Mouse (Mus musculus) forebrain, embryonic 10.5 days (tissue): ENCODE measurements at regions not wholly inside any gene's neighbourhood (a gene's known extent, or its start where the extent isn't known, plus 50 kb on each side); places are given as distances from the start of the nearest gene placed in this dataset.

ENCODE experiments used
- DNase-seq: peaks from one replicate; pipeline ENCODE4 v3.0.0-alpha.2; 2017; ENCODE audit warnings: low spot score; ENCODE audit errors: extremely low spot score
- H3K27ac ChIP-seq: fragments of 300-500 bp; sonication (generic); 2 replicates; pipeline ENCODE4 v1.5.1; 2016; ENCODE audit warnings: mild to moderate bottlenecking
- H3K27me3 ChIP-seq: fragments of 300-500 bp; sonication (generic); 2 replicates; pipeline ENCODE4 v1.6.1; 2016; ENCODE audit warnings: mild to moderate bottlenecking; ENCODE audit not compliant: poor library complexity, severe bottlenecking
- H3K36me3 ChIP-seq: fragments of 300-500 bp; sonication (generic); replicated peaks from 2 replicates; pipeline ENCODE4 v1.6.1; 2016; ENCODE audit warnings: mild to moderate bottlenecking, moderate library complexity
- H3K4me1 ChIP-seq: fragments of 300-500 bp; sonication (generic); 2 replicates; pipeline ENCODE4 v1.6.1; 2016
- H3K4me3 ChIP-seq: fragments of 300-500 bp; sonication (generic); 2 replicates; pipeline ENCODE4 v1.5.1; 2016; ENCODE audit warnings: mild to moderate bottlenecking, moderate library complexity
- H3K9me3 ChIP-seq: fragments of 300-500 bp; sonication (generic); 2 replicates; pipeline ENCODE4 v1.6.1; 2016; ENCODE audit warnings: mild to moderate bottlenecking, moderate library complexity
- WGBS: fragments of 180-500 bp; shearing (Covaris S2); methylation state at CpG from one replicate; pipeline ENCODE4 v1.1.7; 2016; 5-methylcytosine and 5-hydroxymethylcytosine counted together

DNA sequence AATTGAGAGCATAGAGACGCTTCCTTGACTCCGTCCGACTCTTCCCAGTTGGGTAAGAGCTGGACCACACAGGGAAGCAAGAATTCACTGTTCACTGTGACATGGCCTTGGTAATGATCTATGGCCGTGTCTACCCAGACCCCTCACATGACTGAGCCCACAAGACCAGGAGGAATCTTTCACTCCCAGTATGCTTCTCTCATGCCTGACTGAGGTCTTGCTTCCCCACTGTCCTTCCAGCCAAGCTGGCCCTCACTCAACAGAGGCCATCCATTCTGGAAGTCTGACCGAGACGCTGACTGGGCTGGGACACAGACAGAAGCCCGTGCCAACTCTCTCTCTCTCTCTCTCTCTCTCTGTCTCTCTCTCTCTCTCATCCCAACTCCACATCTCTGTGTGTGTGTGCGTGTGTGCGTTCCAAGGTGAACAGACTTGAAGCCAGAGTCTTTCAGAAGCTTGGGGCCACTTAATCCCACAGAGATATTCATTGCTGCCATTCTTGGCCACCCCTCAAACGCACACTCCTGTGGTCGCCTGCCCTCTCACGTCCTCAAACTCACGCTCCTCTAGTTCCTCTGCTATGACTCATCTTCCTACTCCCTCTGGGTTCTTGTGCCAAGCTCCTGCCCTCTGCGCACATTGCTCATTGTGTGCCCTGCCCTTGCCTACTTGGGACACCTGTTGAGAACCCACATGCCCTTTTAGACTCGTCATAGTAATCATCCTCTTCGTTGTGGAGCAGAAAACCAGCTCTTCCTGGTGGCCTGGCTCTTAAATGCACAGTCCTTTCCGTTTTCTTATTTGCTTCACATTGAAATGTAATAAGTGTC is 197.2 kb upstream of the Usp25 start:
- no peak for DNase-seq
- 92% methylated on average over 17 of the region's 17 CpGs for WGBS
- Histone ChIP-seq H3K9me3 (no peaks in the 10 kb centered on the region), H3K4me1 (no peaks in the 10 kb centered on the region), H3K27ac (no peak overlapping the region), H3K27me3 (no peaks in the 10 kb centered on the region), H3K4me3 (no peak overlapping the region), H3K36me3 (no peaks in the 10 kb centered on the region)

DNA sequence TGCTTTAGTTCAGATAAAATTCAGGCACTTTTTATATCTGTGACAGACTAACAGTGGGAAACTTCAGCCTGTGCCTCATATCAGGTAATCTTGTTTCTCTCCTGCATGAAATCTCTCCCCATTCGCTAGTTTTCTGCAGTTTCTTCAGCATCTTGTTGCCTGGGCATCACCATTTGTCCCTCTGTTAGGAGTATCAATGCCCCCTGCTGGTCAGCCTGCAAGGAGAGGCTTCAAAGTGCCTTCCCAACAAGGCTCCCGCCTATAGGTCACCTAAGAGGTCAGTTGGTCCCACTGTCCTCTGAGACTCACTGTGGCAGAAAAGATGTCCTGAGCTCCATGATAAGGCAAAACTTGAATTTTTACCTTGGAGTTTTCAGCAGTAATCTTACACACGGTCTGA is 209.8 kb upstream of the Usp25 start:
- H3K36me3 ChIP-seq = no peaks in the 10 kb centered on the region
- 45% methylated on average over 3 of the region's 3 CpGs for WGBS
- DNase-seq = peak; percentile 27

GRCm38 (mm10) chr16:76786405-76787155 is 226.9 kb upstream of the Usp25 start:
- H3K4me1 ChIP-seq = no peaks in the 10 kb centered on the region
- DNase-seq = no peak
- 72% methylated on average over 6 of the region's 6 CpGs for WGBS
- no peaks in the 10 kb centered on the region for H3K9me3 ChIP-seq
- no peaks in the 10 kb centered on the region for H3K36me3 ChIP-seq
- H3K27me3 ChIP-seq = no peaks in the 10 kb centered on the region
- no peak overlapping the region for H3K4me3 ChIP-seq
- H3K27ac ChIP-seq = no peak overlapping the region

More for the DNA sequence above, 209.8 kb upstream of the Usp25 start:
- H3K27me3 ChIP-seq = no peaks in the 10 kb centered on the region
- H3K4me3 ChIP-seq = no peak overlapping the region
- H3K27ac ChIP-seq = no peak overlapping the region
- H3K9me3 ChIP-seq = no peaks in the 10 kb centered on the region
- H3K4me1 ChIP-seq = no peaks in the 10 kb centered on the region

GRCm38 (mm10) chr16:76782656-76783055 is 230.8 kb upstream of the Usp25 start:
- Histone ChIP-seq H3K36me3 (no peaks in the 10 kb centered on the region), H3K4me3 (no peak overlapping the region), H3K27me3 (no peaks in the 10 kb centered on the region), H3K4me1 (no peaks in the 10 kb centered on the region), H3K9me3 (no peaks in the 10 kb centered on the region), H3K27ac (no peak overlapping the region)
- no peak for DNase-seq
- WGBS = 83% methylated on average over 5 of the region's 5 CpGs

- Histone ChIP-seq H3K27me3 (no peaks in the 10 kb centered on the region), H3K4me3 (no peak overlapping the region), H3K9me3 (no peaks in the 10 kb centered on the region), H3K27ac (no peak overlapping the region), H3K4me1 (no peaks in the 10 kb centered on the region), H3K36me3 (no peaks in the 10 kb centered on the region)
- 76% methylated on average over 2 of the region's 2 CpGs for WGBS
- no peak for DNase-seq
Observed at GRCm38 (mm10) chr16:76775790-76776189, 237.7 kb upstream of the Usp25 start.

DNA sequence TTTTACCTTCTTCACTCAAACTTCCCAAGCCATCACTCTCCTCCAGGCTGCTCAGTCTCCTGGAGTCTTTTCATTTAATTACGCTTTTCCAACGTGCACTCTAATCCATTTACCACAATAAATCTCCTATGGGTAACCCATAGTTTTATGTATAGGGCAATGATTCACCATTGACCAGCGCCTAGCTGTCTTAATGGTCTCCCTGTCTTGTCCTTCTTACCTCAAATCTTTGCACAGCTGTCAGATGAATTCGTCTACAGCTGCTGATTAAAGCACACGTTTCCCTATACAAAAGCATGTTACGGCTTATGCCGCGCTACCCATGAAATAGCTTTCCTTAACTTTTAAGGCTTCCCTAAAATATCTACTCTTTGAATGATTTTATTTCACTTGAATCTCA is 239.5 kb upstream of the Usp25 start:
- H3K9me3 ChIP-seq = no peaks in the 10 kb centered on the region
- no peak overlapping the region for H3K4me3 ChIP-seq
- WGBS = 82% methylated on average over 8 of the region's 8 CpGs
- H3K4me1 ChIP-seq = no peaks in the 10 kb centered on the region
- no peaks in the 10 kb centered on the region for H3K36me3 ChIP-seq
- H3K27me3 ChIP-seq = no peaks in the 10 kb centered on the region
- H3K27ac ChIP-seq = no peak overlapping the region
- DNase-seq = no peak

- no peak for DNase-seq
- H3K4me3 ChIP-seq = no peak overlapping the region
- H3K27ac ChIP-seq = no peak overlapping the region
- no peaks in the 10 kb centered on the region for H3K4me1 ChIP-seq
- H3K27me3 ChIP-seq = no peaks in the 10 kb centered on the region
- H3K9me3 ChIP-seq = no peaks in the 10 kb centered on the region
- H3K36me3 ChIP-seq = no peaks in the 10 kb centered on the region
Observed at GRCm38 (mm10) chr16:76773466-76773865, 240.0 kb upstream of the Usp25 start.

DNA sequence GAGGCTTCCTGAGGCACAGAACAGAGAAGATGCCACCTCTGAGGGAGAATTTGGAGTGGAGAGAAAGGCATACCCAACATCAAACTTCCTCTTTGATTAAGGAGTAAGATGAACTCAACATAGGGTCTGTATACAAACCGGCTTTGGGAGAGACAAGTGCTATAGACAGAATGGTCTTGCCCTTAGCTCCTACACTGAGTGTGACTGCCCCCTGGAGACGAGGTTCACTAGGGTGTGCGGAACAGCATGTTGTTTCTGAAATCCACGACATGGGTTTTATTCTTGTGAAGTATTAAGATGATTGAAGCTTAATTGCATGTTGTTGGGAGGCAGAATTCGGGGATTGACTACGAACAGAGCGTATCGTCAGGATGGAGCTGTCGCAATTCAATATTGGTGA is 244.9 kb upstream of the Usp25 start:
- DNase-seq = no peak

GRCm38 (mm10) chr16:76766636-76767035 is 246.9 kb upstream of the Usp25 start:
- H3K27ac ChIP-seq = no peak overlapping the region
- peaks cover 29% of the 10 kb centered on the region for H3K4me1 ChIP-seq
- no peak for DNase-seq
- no peaks in the 10 kb centered on the region for H3K27me3 ChIP-seq
- H3K4me3 ChIP-seq = no peak overlapping the region
- WGBS = 93% methylated on average over 3 of the region's 3 CpGs
- no peaks in the 10 kb centered on the region for H3K36me3 ChIP-seq
- H3K9me3 ChIP-seq = no peaks in the 10 kb centered on the region

More for the DNA sequence above, 244.9 kb upstream of the Usp25 start:
- Histone ChIP-seq H3K36me3 (no peaks in the 10 kb centered on the region), H3K4me3 (no peak overlapping the region), H3K4me1 (peaks cover 16% of the 10 kb centered on the region), H3K9me3 (no peaks in the 10 kb centered on the region), H3K27me3 (no peaks in the 10 kb centered on the region), H3K27ac (no peak overlapping the region)
- WGBS = 83% methylated on average over 9 of the region's 9 CpGs

DNA sequence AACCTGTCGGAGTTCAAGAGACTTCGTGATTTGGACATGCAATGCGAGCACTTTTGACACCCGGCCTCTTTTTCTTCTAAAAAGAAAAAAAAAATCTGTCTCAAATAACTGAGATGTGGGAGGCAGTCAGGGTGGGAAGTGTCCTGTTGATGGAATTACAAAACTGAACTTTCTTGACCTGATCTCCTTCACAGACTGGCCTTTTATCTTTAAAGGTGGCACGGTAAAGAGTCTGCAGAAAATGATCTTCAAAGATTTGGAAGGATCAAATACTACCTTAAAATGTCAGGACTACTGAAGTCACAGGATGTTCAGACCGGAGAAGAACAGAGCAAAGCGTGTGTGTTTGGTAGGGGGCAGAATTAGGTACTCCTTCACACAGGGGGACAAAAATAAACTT is 248.0 kb upstream of the Usp25 start:
- no peaks in the 10 kb centered on the region for H3K36me3 ChIP-seq
- no peaks in the 10 kb centered on the region for H3K9me3 ChIP-seq
- no peak overlapping the region for H3K4me3 ChIP-seq
- DNase-seq = no peak
- WGBS = 39% methylated on average over 7 of the region's 7 CpGs
- H3K4me1 ChIP-seq = peaks cover 29% of the 10 kb centered on the region
- H3K27me3 ChIP-seq = no peaks in the 10 kb centered on the region
- H3K27ac ChIP-seq = no peak overlapping the region

DNA sequence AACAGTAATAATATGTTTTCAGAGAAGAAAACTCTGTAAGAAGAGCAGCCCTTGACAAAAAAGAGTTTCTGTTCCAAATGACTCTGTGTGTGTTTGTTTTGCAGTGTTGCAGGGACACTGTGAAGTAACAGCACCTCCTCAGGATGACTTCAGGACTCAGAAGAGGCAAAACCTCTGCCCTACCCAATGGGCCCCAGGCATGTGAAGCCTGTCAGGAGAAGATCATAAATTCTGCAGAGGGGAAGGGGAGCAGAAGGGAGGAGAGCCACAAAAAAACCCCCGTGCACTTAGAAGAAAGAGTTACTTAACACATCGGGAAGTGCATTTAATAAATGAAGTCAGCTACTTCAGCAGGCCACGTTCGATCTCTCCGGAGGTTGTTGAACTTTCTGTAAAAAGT is 248.5 kb upstream of the Usp25 start:
- DNase-seq = no peak
- 72% methylated on average over 5 of the region's 5 CpGs for WGBS
- H3K27ac ChIP-seq = no peak overlapping the region

GRCm38 (mm10) chr16:76762619-76763283 is 250.8 kb upstream of the Usp25 start:
- Histone ChIP-seq H3K27me3 (no peaks in the 10 kb centered on the region), H3K4me1 (peaks cover 29% of the 10 kb centered on the region), H3K36me3 (no peaks in the 10 kb centered on the region), H3K4me3 (no peak overlapping the region), H3K27ac (no peak overlapping the region), H3K9me3 (no peaks in the 10 kb centered on the region)
- 8% methylated on average over 8 of the region's 8 CpGs for WGBS
- DNase-seq = no peak

More for the DNA sequence above, 248.5 kb upstream of the Usp25 start:
- Histone ChIP-seq H3K36me3 (no peaks in the 10 kb centered on the region), H3K4me3 (no peak overlapping the region), H3K9me3 (no peaks in the 10 kb centered on the region), H3K4me1 (peaks cover 29% of the 10 kb centered on the region), H3K27me3 (no peaks in the 10 kb centered on the region)

DNA sequence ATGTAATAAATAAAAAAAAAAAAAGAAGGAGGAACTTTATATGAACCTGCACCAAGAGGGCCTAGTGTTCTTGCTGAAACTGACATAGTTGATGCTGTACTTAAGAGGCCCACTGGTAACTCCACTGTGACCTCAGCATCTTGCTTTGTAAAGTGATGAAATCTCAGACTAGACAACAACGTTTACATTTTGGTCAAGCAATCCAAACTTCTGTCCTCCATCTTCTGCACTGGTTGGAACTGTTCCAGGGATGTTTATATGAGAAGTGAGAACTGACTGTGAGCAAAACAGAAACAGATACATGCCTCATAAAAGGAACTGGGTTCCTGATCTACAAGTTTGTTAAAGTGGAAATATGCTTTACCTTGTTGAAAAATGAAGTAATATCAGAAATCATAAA is 251.7 kb upstream of the Usp25 start:
- no peaks in the 10 kb centered on the region for H3K27me3 ChIP-seq
- no peaks in the 10 kb centered on the region for H3K9me3 ChIP-seq
- no peaks in the 10 kb centered on the region for H3K36me3 ChIP-seq
- DNase-seq = no peak
- no peak overlapping the region for H3K4me3 ChIP-seq
- no peak overlapping the region for H3K27ac ChIP-seq
- 85% methylated on average over 1 of the region's 1 CpGs for WGBS
- H3K4me1 ChIP-seq = peaks cover 29% of the 10 kb centered on the region
